Mouse (Mus musculus) left cerebral cortex, adult 9 months (tissue): ENCODE measurements around the gene Pwp2.

Experiments used
- DNase-seq, 2 experiments: peaks; one replicate each; pipeline ENCODE4 v3.0.0; 2022; ENCODE audit warnings: low spot score in 2 of 2

Gene Pwp2

DNA sequence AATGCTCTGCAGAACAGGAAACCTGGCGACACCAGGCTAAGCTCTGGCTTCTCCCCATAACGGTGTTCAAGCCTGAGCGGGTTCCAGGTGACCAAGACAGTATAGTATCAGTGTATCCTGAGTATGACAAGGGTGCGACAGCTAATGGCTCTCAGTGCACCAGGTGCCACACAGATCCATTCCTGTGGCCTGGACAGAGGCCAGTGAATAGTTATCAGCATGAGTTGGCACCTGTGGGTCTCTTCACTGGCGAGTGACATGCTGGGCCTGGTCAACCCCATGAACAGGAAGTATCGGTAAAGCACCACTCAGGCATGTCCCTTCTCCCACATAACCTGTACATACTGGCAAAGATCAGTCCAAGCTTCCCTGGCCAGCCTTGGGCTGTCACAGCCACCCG lies 13.9 kb downstream of the Pwp2 start:
- no peak for DNase-seq

DNA sequence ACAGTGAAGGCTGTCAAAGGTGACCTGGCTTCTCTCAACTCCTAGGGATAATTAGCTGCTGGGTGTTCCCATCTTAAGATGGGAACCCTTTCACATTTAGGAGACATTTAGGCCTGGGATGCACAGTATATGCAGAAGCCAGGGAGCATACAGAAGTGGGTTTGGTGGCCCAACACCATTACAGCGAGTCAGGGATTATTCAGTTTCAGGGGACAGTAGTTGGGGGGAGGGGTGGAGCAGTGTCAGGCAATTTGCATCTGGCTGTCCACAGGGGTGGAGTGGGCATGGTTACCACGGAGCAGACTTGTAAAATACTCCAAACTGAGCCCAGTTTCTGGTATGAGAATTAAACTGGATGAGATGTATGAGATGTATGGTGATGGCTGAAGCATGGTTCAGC lies 14.5 kb downstream of the Pwp2 start:
- no peak for DNase-seq

DNA sequence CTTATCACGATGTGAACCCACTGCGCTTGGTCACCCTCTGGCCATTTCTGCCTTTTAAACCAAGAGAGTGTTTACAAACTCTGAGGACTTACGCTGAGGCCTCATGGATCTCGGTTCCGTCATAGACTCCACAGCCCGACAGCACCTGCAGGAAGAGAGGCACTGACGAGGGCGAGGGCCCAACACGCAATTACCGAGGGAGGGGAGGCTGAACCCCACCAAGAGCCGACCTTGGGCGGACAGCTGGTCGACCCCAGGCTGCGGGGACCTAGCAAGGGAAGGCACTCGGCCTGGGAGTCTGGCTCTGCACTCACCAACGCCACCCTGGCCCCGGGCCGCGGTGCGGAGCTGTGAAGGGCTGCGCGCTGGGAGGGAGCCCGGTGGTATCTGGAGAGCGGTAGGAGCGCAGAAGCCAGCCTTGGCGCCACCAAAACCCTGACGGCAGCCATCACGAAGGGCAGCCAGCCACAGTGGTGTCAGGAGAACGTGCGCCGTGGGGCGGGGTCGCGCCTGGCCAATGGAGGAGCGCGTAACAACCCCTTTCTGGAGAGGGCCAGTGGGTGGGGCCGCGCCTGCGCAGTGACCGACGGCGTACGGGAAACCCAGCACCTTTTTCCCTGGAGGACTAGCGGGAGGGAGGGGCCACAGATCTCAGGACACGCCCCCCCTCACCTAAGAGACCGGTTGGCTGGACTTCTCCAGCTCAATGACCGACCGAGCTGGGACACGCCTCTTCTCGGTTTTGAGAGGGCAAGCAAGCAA lies 15.5 kb downstream of the Pwp2 start, which contains the start of gene D10Jhu81e:
D10Jhu81e (minus strand) TSS at position 502 of the 762 bp plus-strand sequence.
- DNase-seq, result peak; percentile 97 to 99

DNA sequence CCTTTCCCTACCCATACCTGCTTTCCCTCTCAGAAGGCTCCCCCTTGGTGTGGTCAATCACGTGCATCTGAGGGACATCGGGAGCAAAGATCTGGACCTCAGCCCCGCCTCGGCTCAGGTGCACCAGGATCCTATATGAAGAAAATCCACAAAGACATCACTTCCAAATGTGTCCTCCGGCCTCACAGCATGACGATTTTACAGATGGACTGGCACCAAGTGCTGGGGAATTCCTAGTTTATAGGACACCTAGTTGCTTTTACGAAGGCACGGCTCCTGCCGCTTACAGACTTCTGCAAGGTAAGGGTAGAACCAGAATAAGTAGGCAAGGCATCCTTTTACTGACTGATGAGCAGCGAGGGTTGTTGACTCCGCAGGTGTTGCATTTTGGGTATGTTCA lies 16.2 kb downstream of the Pwp2 start:
- no peak for DNase-seq

DNA sequence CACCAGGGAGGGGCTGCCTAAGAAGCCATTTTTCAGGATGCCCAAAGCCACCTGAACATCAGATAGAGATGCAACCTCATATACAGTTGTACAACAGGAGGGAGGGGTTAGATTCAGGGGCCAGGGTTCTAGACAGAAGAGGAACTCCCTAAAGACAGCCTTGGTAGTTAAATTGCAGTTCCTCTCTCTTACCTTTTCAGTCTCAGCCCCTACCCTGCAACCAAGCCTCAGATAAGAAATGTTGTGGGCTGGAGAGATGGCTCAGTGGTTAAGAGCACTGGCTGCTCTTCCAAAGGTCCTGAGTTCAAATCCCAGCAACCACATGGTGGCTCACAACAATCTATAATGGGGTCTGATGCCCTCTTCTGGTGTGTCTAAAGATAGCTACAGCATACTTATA lies 17.2 kb downstream of the Pwp2 start:
- DNase-seq, result no peak

DNA sequence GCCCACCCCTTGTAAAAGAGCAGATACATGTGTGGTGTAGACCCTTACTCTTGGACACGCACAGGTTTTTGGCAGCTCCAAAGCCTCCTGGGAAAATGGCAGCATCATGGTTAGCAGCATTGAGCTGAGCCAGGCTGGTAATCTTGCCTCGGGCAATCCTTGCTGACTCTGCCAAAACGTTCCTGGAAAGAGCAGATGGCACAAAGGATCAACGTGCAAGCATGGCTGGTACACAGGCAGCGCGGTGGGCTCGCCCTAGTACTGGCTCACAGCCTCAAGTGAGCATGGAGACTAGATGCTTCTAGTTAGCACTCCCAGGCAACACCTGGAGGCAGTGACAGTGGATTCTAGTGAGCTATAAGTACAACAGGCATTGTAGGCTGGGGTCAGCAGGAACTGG lies 17.6 kb downstream of the Pwp2 start:
- DNase-seq, result no peak

DNA sequence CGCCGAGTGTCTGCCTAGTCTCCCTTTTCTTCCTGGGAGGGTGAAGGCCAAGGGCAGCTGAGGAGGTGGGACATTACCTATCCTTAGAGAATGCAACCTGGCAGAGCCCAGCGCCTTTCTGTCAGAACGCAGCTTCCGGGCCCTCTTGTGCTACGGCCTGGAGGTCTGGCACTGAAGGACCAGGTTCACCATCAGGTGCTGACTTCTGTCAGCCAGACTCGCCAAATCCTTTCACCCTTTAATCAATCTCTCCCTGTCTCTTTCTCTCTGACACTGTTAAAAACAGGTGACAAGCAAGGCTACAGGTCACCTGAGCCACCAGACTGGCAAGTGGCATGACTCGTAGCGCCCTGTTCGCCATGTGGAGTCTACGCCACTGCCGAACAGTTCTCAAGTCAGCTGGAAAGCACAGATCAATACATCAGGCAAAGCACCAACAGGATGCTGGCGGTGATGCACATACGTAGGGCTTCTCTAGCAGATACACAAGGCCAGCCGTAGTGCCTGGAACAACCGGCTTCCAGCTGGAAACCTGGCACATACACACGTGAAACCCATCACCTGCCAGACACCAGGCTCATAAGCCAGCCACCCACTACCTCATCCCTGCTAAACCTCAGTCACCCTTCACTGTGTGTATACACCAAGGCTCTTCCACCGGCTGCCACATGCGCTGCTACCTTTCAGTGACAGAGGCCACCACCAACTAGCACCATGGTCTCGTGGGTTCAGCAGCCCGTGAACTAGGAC lies 19.5 kb downstream of the Pwp2 start:
- no peak for DNase-seq

DNA sequence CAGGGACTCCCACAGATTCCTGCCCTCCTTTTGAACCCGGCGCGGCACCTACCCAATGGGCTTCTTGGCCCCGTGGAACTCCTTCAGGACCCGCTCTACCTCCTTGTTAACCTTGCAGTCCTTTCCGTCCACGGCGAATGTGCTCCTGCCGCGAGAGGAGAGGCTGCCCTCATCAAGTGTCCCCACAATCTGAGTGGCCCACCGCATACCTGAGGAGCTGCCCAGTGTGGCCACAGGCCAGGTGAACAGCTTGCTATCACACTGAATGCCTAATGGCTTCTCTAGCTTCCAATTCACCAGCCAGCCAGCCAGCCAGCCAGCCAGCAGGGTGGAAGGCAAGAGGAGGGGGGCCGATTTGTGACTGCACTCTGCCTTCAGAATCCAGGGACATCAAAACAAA lies 20.2 kb downstream of the Pwp2 start:
- no peak for DNase-seq

DNA sequence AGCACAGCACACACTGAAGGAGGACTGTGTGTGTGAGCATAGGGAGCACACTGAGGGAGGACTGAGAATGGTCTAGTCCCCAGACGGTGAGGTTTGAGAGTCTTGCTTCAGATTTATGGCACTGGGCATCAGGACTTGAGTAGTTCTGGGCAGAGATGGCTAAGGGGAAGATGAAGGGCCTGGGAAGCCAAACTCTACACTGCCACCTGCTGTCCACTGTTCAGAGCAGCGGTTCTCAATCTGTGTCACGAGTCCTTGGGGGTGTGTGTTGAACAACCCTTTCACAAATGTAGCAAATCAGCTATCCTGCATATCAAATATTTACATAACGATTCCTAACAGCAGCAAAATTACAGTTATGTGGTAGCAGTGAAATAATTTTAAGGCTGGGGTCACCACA lies 21.0 kb downstream of the Pwp2 start:
- peak in 1 of 2 experiments; percentile 73 for DNase-seq

DNA sequence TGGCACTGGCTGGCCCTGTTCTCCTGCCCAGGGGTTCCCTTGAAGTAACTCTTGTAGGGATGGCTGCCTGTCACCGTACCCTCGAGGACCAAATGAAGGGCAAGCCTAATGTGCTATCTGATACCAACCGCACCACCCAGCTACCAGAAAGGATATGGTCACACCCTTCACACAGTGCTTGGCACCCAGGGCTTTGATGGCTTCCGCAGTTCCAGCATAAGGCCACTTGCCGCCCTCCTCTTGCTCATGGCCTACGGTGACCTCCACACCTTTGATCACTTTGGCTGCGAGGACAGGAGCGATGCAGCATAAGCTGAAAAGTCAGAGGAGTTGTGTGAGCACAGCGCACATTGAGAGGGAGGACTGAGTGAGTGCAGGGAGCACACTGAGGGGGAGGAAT lies 21.7 kb downstream of the Pwp2 start:
- DNase-seq, result no peak

DNA sequence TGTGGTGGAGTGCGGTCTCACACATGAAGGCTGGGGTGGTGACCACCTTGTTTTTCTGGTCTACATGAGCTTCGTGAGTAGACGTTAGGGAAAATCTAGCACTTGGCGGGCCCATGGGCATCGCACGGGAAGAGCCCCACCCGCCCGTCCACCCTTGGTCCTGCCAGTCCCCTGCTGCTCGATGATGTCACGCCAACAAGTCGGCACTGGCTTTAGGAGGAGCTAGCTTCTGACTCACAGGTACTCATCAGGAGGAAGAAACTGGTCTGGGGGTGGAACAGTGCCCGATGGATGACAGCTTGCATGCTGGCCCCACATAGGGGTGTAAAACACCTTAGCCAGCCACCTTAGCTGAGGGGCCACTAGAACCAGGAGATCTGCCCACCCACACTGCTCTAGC lies 22.3 kb downstream of the Pwp2 start:
- DNase-seq, result no peak

DNA sequence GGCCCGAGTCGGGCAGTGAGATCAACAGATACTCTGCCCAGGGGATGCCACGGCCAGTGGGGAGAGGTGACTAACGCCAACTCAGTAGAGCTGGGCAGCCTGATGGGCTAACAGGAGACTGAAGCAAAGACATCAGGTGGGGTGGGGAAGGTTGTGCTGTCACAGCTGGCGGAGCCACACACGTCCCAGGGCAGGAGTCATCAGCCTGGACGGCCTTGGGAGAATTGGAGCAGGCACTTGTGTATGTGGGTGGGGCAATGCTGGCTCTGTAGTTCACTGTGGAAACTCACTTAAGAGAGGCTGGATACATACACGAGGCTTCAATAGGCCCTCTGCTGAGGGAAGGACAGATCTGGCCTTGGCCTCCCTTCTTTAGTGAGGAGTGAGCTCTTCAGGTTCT lies 23.9 kb downstream of the Pwp2 start:
- no peak for DNase-seq

DNA sequence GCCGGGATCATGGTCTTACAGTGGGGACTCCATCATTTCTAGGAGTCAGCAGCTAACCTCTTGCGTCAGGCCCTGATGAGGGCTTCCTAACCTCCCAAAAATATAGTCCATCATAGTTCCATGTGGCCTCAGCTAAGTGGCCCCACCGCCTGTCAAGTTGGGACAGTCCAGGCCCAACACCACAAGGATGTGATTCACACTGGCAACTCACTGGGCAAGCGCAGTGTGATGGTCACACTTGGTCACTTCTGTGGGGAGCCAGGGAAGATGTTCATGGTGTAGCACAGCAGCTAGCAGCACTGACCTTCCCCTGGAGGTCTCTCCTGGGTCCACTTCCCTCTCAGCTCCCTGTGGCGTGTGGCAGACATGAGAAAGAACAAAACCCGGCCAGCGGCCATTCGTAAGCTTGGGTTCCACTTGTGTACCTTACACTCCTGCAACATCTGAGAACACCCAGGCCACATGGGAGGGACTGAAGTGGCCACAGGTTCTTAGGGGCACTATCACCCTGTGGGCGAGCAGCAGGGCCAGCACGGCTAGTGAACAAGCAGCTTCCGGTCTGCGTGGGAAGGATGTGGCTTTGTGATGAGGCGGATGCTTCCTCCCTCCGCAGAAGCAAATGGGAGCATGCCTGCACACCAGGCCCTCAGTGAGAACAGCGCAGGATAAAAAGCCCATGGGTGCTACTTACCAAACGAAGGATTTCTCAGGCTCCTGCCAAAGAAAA lies 24.4 kb downstream of the Pwp2 start:
- DNase-seq, result no peak

DNA sequence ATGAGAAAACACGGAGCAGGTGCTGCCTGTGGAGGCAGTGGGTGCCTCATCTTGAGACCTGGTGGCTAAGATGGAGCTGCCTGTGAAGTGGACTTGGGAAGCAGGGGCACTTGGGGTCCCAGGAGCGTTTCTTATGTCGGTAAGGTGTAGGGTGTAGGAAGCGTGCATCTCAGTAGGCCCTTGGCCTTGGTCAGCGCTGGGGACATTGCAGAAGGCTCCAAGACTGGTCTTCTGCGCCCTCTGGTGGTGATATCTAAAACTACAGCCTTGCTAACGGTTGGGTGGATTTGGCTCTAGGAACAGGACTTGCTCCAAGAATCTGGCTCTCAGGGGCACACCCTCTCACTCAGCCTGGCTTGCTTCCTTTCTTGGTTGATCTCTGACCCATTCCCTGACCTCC lies 25.0 kb downstream of the Pwp2 start:
- peak in 1 of 2 experiments; percentile 90 for DNase-seq

DNA sequence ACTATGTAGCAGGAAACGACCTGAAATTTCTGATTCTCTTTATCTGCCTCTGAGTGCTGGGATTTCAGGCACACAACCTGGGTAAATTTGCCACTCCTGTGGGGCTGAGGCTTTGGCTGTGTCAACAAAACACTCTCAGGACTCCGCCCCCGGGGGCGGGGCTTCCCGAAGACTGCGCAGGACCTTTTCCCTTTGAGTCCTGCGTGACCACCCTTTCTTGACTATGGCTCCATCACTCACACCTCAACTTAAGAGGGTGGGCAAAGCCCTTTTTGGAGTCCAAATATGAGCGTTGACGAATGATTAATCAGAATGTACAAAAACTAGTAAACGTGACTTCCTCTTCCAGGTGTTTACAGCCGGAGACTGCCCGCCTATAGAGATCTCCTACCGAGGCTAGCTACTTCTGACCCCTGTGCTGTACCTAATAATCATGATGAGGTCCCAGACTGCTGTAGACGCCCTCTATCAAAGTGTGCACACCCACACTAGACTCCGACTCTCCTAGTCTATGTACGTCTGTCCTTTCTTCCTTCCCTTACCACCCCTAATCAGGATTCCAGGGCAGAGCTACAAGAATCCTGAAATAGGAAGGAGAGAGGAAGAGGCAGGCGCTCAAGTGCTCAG lies 25.6 kb downstream of the Pwp2 start:
- DNase-seq, result peak in 1 of 2 experiments; percentile 51

DNA sequence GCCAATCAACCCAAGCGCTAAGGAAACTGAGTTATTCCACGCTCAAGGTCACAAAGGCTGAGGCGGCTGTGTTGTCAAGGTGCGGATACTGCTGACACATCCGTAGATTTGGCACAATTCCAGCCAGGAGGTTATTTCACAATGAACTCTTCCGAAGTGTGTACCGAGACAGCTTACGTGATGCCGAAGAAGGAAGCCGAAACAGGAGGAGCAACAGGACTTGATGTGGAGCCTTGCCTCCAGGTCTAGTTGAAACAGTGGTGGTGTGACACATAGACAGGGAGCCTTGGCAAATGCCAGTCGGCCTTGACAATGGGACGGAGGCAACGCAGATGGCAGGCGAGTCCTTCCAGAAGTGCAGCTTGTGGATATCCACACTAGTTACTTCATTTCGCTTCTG lies 26.9 kb downstream of the Pwp2 start:
- no peak for DNase-seq

DNA sequence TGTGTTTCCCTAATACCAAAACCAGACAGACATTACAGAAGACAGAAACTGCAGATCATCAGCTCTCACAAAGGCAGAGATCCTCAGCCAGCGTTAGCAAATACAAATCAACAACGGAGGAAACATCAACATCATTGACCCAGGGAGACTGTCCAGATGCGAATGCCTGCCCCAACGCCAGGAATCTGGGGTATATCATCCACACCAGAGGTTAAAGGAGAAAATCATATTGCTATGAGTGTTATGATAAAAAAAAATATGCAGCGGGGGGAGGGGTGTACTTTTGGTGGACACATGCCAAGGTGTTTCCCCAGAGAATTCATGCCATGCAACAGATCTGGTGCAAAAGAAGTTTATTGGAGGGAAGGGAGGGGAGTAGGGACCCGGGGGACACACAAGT lies 28.0 kb downstream of the Pwp2 start:
- no peak for DNase-seq

DNA sequence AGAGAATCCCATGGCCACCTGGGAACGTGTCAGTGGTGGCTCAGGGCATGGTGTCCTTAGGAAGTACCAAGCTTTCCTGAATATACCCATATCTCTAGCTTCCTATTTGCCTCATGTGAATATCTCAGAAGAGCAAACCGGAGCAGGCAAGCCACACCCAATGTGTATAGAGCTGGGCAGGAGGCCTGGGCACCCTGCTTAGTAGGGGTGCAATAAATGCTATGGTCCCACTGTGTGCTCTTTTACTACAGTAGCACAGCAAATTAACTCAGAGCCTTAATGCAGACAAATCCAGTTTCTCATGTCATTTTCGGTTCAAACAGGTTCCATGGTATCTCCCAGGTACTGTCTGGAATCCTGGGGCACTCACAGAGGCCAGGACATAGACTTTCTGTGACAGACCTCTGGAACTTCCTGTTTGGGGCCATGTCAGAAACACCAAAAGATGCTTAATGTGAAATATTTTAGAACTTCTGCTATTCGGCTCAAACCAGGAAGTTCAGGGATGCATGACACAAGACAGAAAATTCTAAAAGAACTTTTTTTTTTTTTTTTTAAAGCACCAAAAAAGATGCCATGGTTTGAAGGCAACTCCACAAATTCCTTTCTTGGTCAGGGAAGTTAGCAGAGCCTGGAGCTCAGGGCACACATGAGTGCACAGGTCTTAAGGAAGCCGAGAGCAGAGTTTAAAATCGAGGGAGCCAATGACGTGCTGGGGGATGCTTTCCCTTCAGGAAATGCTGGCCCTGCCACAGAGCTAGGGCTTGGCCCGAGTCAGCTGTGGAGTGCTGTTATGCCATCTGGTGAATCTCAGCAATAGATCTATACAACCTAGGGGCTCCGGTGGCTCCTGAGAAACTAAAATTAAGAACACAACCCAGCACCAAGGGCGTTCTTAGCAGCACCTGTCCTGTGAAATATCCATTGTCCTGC lies 35.8 kb downstream of the Pwp2 start:
- DNase-seq, result no peak

DNA sequence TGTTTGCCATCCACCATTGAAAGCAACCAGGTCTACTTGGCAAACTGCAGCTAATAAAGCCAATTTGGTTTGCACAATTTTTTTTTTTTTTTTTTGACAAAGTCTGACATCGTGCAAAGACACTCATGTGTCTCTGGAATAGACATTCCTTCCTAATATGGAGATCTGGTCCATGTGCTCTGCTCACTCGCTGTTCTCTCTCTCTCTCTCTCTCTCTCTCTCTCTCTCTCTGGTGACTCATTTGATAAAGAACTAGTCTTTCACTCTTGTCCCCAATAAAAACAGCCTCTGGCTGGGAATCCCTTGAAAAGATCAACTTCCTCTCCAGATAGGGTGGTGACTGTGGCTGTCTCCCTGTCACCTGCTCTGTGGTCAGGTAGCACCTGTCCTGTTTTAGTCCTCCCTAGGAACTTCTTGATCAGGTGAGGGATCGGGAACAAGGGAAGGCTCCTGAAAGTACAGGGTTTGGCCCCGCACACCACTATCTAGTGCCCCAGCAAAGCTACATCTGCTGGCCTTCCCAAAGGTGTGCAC lies 37.0 kb downstream of the Pwp2 start:
- DNase-seq, result no peak

DNA sequence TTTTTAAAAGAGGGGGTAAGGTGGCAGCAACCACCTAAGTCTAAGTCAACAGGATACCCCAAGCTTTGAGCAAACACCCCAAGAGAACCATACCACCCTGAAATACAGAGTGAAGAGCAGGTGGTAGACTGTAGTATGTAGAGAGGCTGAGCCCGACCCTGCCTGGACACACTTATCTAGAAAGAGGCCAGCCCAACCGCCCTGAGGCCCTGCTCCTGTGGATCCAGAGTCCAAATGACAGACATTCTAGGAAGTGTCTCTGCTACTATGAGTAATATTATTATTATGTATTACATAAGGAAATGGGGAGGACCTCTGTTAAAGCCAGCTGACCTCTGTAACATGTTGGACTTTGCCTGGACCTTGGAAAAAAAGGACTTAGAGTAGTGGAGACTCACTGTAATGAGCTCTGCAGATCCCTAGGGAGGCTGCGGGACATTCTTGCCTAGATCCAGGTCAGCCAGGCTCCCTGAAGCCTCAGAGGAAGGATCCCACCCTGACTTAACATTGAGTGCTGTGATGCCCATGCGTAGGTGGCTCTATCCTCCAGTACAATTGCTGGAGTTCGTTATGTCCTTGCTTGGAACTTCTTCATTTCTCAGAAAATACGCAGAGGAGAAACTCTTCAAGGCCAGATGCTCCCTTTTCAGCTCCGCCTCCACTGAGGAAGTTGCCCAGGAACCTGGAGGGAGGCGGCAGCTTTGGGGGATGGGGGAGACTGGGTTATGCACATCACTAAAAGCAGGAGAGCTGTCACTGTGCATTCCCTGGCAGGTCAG lies 41.0 kb downstream of the Pwp2 start:
- DNase-seq, result peak in 1 of 2 experiments; percentile 73
